Mouse (Mus musculus): ENCODE measurements at regions not wholly inside any gene's neighbourhood (a gene's known extent, or its start where the extent isn't known, plus 50 kb on each side); places are given as distances from the start of the nearest gene placed in this dataset.

- ATAC-seq (ENCODE audit: insufficient number of reproducible peaks, insufficient read depth, low FRiP score, low read depth): no peak
- Histone ChIP-seq H3K27ac (ENCODE audit: low read length) (no peak overlapping the region), H3K9ac (replicated peaks; ENCODE audit: low read depth, low read length) (no peak overlapping the region), H3K36me3 (ENCODE audit: control insufficient read depth, insufficient read depth, low read length) (no peaks in the 10 kb centered on the region), H3K4me2 (replicated peaks; ENCODE audit: low read depth, low read length) (no peak overlapping the region), H3K4me1 (ENCODE audit: control insufficient read depth, insufficient read depth, low read length) (no peaks in the 10 kb centered on the region), H3K4me3 (ENCODE audit: low read depth, low read length) (no peak overlapping the region), H3K27me3 (ENCODE audit: control insufficient read depth, insufficient read depth, low read length) (no peaks in the 10 kb centered on the region), H3K9me3 (ENCODE audit: control insufficient read depth, low read depth, low read length) (no peaks in the 10 kb centered on the region)
These were observed 143.5 kb upstream of the Negr1 start for GRCm38 (mm10) chr3:156418124-156418523.

GRCm38 (mm10) chr3:156423100-156423499 lies 138.5 kb upstream of the Negr1 start:
- no peak overlapping the region for H3K9ac ChIP-seq (replicated peaks; ENCODE audit: low read depth, low read length)
- WGBS: 58% methylated on average over 3 of the region's 3 CpGs
- no peak overlapping the region for H3K4me3 ChIP-seq (ENCODE audit: low read depth, low read length)
- no peaks in the 10 kb centered on the region for H3K9me3 ChIP-seq (ENCODE audit: control insufficient read depth, low read depth, low read length)
- no peaks in the 10 kb centered on the region for H3K36me3 ChIP-seq (ENCODE audit: control insufficient read depth, insufficient read depth, low read length)
- H3K4me1 ChIP-seq (ENCODE audit: control insufficient read depth, insufficient read depth, low read length): no peaks in the 10 kb centered on the region
- no peak overlapping the region for H3K4me2 ChIP-seq (replicated peaks; ENCODE audit: low read depth, low read length)
- no peak overlapping the region for H3K27ac ChIP-seq (ENCODE audit: low read length)
- ATAC-seq (ENCODE audit: insufficient number of reproducible peaks, insufficient read depth, low FRiP score, low read depth): no peak
- no peaks in the 10 kb centered on the region for H3K27me3 ChIP-seq (ENCODE audit: control insufficient read depth, insufficient read depth, low read length)

- H3K4me1 ChIP-seq (ENCODE audit: control insufficient read depth, insufficient read depth, low read length): no peaks in the 10 kb centered on the region
- 70% methylated on average over 4 of the region's 4 CpGs for WGBS
- H3K9ac ChIP-seq (replicated peaks; ENCODE audit: low read depth, low read length): no peak overlapping the region
These were observed 106.6 kb upstream of the Negr1 start for GRCm38 (mm10) chr3:156455042-156455441.

GRCm38 (mm10) chr3:156463299-156463698 lies 98.3 kb upstream of the Negr1 start:
- H3K4me3 ChIP-seq (ENCODE audit: low read depth, low read length): no peak overlapping the region
- no peaks in the 10 kb centered on the region for H3K9me3 ChIP-seq (ENCODE audit: control insufficient read depth, low read depth, low read length)
- H3K4me1 ChIP-seq (ENCODE audit: control insufficient read depth, insufficient read depth, low read length): no peaks in the 10 kb centered on the region
- no peaks in the 10 kb centered on the region for H3K27me3 ChIP-seq (ENCODE audit: control insufficient read depth, insufficient read depth, low read length)
- no peak overlapping the region for H3K27ac ChIP-seq (ENCODE audit: low read length)
- ATAC-seq (ENCODE audit: insufficient number of reproducible peaks, insufficient read depth, low FRiP score, low read depth): no peak
- no peak overlapping the region for H3K4me2 ChIP-seq (replicated peaks; ENCODE audit: low read depth, low read length)
- H3K9ac ChIP-seq (replicated peaks; ENCODE audit: low read depth, low read length): no peak overlapping the region
- no peaks in the 10 kb centered on the region for H3K36me3 ChIP-seq (ENCODE audit: control insufficient read depth, insufficient read depth, low read length)
- 68% methylated on average over 2 of the region's 2 CpGs for WGBS

More at GRCm38 (mm10) chr3:156455042-156455441, 106.6 kb upstream of the Negr1 start:
- Histone ChIP-seq H3K36me3 (ENCODE audit: control insufficient read depth, insufficient read depth, low read length) (no peaks in the 10 kb centered on the region), H3K27ac (ENCODE audit: low read length) (no peak overlapping the region), H3K27me3 (ENCODE audit: control insufficient read depth, insufficient read depth, low read length) (no peaks in the 10 kb centered on the region), H3K4me3 (ENCODE audit: low read depth, low read length) (no peak overlapping the region), H3K9me3 (ENCODE audit: control insufficient read depth, low read depth, low read length) (no peaks in the 10 kb centered on the region), H3K4me2 (replicated peaks; ENCODE audit: low read depth, low read length) (no peak overlapping the region)
- no peak for ATAC-seq (ENCODE audit: insufficient number of reproducible peaks, insufficient read depth, low FRiP score, low read depth)

- no peak for ATAC-seq (ENCODE audit: insufficient number of reproducible peaks, insufficient read depth, low FRiP score, low read depth)
- WGBS: 76% methylated on average over 5 of the region's 5 CpGs
- Histone ChIP-seq H3K27me3 (ENCODE audit: control insufficient read depth, insufficient read depth, low read length) (no peaks in the 10 kb centered on the region), H3K4me3 (ENCODE audit: low read depth, low read length) (no peak overlapping the region), H3K9me3 (ENCODE audit: control insufficient read depth, low read depth, low read length) (no peaks in the 10 kb centered on the region), H3K4me1 (ENCODE audit: control insufficient read depth, insufficient read depth, low read length) (no peaks in the 10 kb centered on the region), H3K36me3 (ENCODE audit: control insufficient read depth, insufficient read depth, low read length) (no peaks in the 10 kb centered on the region), H3K9ac (replicated peaks; ENCODE audit: low read depth, low read length) (no peak overlapping the region), H3K27ac (ENCODE audit: low read length) (no peak overlapping the region), H3K4me2 (replicated peaks; ENCODE audit: low read depth, low read length) (no peak overlapping the region)
These were observed 96.0 kb upstream of the Negr1 start for GRCm38 (mm10) chr3:156465601-156466000.

GRCm38 (mm10) chr3:156472665-156473064 lies 88.9 kb upstream of the Negr1 start:
- ATAC-seq (ENCODE audit: insufficient number of reproducible peaks, insufficient read depth, low FRiP score, low read depth): 0 out of 2 replicates have a peak, but pooled peaks have one; percentile 56
- Histone ChIP-seq H3K4me1 (ENCODE audit: control insufficient read depth, insufficient read depth, low read length) (no peaks in the 10 kb centered on the region), H3K4me3 (ENCODE audit: low read depth, low read length) (no peak overlapping the region), H3K27me3 (ENCODE audit: control insufficient read depth, insufficient read depth, low read length) (no peaks in the 10 kb centered on the region), H3K4me2 (replicated peaks; ENCODE audit: low read depth, low read length) (no peak overlapping the region), H3K9me3 (ENCODE audit: control insufficient read depth, low read depth, low read length) (no peaks in the 10 kb centered on the region), H3K36me3 (ENCODE audit: control insufficient read depth, insufficient read depth, low read length) (no peaks in the 10 kb centered on the region), H3K9ac (replicated peaks; ENCODE audit: low read depth, low read length) (no peak overlapping the region), H3K27ac (ENCODE audit: low read length) (no peak overlapping the region)
- WGBS: 75% methylated on average over 4 of the region's 4 CpGs

Measured in stomach, embryonic 14.5 days (tissue).